Mouse (Mus musculus) embryo, embryonic 10.5 days (tissue): ENCODE measurements around the gene Wnk2.

Experiments used
- DNase-seq: peaks from one replicate; pipeline ENCODE4 v3.0.0-alpha.2; 2015; ENCODE audit warnings: low spot score

Gene Wnk2

GRCm38 (mm10) chr13:49178839-49179585, 31.2 kb upstream of the Wnk2 start:
- DNase-seq, result no peak

DNA sequence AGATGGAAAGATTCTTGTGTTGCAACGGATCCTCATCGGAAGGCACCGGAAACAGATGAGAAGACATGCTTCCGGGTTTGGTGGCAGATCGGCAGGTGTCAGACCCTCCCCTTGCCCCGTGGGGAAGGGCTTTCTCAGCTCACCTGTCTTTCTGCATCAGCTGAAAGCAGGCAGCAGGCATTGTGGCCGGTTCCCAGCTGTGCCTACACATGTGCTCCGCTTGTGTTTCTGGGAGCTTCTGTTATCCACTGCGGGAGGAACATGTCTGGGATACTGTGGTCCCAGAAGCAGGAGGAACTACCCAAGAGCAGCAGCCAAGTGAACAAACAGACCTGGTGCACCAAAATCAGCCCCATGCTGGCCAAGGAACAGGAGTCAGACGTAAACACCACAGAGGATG, 27.7 kb upstream of the Wnk2 start:
- no peak for DNase-seq

GRCm38 (mm10) chr13:49172971-49173596, 25.3 kb upstream of the Wnk2 start:
- peak; percentile 93 for DNase-seq

DNA sequence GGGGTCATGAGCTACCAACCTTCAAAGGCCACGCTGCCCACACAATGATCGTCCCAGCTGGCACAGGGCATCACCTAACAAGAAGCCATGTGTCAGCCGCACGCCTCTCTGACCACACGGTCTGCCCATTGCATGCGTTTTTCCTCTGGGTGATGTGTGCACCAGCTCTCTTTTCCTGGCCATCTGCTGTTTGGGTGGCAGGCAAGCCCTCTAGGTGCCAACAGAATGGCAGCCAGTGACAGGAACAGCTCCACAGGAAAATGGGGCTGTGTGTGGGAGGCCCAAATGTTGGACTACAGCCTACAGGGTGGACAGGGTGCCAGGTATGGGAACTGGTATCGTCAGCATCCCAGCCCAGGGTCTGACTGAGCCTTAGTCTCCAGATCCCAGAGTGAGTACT, 24.5 kb upstream of the Wnk2 start:
- no peak for DNase-seq

- no peak for DNase-seq
These were observed 23.9 kb upstream of the Wnk2 start for GRCm38 (mm10) chr13:49171729-49172128.

DNA sequence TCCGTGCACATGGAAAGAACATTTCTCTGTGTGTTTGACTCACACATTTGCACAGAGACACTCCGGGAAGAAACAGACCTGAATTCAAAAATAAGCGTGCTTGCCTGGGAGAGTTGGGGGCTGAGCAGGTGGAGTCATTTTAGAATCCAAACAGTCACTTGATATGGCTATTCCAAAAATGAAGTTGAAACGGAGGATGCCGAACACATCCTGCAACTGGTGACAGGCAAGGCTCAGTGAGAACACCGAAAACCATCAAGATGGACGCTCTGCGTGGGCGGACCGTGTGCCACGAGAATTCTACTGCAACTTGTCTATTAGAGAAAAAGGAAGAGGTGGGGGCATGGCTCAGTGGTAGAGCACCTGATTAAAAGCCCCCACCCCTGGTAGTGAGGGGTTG, 22.8 kb upstream of the Wnk2 start:
- DNase-seq, result no peak

DNA sequence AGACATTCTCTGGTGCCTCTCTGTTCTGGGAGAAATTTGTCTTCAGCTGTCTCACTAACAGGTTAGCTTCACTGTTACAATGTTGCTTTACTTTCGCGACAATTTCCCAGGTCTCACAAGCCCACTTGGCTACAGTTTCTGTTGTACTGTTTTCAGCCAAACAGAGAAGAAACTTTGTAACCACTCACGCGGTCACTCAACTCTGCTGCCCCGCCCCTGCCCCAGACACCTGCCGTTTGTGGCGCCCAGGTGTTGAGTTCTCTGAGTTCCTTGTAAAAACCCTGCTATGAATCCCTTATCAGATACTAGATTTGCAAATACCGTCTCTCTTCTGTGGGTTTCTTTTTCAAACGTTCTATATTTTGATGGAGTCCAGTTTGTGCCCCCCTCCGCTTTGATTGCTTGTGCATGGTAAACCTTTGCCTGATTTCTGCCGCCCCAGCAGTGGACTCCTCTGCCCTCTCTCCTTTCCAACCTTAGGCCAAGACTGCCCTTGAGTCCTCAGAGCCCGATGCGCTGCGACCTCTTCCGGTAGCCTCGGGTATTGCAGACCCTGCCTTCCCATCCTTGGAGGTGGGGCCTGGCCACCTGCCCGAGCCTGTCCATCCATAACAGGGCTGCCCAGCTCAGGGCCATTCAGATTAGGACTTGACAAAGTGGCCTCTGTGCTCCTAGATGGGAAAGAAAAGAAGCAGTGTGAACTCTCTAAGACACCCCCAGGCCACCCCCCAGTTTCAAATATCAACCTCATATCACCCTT, 21.8 kb upstream of the Wnk2 start:
- peak; percentile 90 for DNase-seq

- DNase-seq, result no peak
These were observed 19.3 kb upstream of the Wnk2 start for GRCm38 (mm10) chr13:49167081-49167480.

GRCm38 (mm10) chr13:49163645-49164044, 15.8 kb upstream of the Wnk2 start:
- no peak for DNase-seq

DNA sequence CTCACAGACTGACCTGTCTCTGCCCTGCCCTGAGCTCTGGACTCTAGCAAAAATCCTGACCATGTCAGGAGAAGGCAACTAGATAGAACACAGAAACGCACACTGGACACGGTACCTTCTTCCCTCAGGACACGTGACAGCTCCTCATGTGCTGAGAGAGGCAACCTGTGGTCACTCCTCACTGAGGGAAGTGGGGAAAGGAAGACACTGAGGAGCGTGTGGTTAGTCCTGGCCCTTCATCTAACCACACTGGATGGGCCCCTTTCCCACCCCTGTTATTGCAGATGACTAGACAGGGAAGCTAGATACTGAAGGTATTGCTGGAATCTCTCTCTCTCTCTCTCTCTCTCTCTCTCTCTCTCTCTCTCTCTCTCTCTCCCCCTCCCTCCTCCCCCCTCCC, 14.9 kb upstream of the Wnk2 start:
- no peak for DNase-seq

DNA sequence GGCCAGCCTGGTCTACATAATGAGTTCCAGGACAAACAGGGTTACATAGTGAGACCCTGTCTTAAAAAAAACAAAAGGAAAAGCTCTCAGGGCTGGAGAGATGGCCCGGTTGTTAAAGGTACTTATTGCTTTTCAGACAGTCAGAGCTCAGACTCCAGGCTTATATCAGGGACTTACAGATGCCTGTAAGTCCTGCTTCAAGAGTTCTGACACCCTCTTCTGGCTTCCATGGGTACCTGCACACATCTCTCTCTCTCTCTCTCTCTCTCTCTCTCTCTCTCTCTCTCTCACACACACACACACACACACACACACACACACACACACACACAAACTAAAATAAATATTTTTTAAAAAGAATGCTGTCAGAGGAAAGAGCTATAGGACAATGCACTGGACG, 13.4 kb upstream of the Wnk2 start:
- no peak for DNase-seq

DNA sequence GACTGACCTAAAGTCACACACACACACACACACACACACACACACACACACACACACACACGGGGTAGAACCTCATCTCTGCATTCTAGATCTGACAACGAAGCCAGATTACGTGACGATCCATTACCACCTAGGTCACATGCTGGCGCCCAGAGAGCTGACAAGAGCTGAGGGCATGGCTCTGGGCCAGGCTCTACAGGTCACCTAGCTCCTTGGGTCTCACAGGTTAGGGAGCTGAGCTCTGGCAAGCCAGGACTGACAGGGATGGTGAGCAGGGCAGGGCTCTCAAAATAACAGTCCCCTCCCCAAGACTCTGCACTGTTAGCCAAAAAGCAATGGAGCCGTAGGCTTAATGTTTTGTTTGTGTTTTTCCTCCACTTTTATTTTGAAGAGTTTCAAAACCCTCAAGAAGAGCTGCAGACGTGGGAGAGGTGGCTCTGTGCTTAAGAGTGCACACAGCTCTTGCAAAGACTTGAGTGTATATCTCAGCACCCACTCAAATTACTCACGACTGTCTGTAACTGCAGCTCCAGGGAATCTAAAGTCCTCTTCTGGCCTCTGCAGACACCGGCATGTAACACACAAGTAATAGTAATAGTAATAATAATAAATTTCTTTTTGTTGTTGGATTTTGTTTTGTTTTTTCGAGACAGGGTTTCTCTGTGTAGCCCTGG, 10.4 kb upstream of the Wnk2 start:
- DNase-seq, result no peak

- DNase-seq, result no peak
These were observed 8.8 kb upstream of the Wnk2 start for GRCm38 (mm10) chr13:49156645-49157044.

- DNase-seq, result no peak
These were observed 6.8 kb upstream of the Wnk2 start for GRCm38 (mm10) chr13:49154621-49155020.

- DNase-seq, result no peak
These were observed 6.2 kb upstream of the Wnk2 start for GRCm38 (mm10) chr13:49154028-49154427.

- DNase-seq, result no peak
These were observed 873 bp upstream of the Wnk2 start for GRCm38 (mm10) chr13:49148687-49149086.

GRCm38 (mm10) chr13:49147007-49147857, 582 bp downstream of the Wnk2 start:
- peak; percentile 72 for DNase-seq

DNA sequence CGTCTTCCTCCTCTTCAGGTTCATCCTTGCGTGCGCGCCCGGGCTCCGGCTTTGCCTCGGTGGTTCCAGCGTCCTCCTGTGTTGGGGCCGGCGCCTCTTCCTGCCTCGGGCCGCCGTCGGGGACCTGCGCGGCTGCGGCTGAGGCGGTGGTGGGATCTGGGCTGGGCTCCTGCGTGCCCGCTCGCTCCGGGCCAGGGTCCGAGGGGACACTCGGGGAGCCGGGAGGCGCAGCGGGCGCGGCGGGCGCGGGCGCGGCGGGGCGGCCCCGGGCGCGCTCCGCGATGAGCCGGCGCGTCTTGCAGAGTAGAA, 1.2 kb downstream of the Wnk2 start:
- peak; percentile 33 for DNase-seq

DNA sequence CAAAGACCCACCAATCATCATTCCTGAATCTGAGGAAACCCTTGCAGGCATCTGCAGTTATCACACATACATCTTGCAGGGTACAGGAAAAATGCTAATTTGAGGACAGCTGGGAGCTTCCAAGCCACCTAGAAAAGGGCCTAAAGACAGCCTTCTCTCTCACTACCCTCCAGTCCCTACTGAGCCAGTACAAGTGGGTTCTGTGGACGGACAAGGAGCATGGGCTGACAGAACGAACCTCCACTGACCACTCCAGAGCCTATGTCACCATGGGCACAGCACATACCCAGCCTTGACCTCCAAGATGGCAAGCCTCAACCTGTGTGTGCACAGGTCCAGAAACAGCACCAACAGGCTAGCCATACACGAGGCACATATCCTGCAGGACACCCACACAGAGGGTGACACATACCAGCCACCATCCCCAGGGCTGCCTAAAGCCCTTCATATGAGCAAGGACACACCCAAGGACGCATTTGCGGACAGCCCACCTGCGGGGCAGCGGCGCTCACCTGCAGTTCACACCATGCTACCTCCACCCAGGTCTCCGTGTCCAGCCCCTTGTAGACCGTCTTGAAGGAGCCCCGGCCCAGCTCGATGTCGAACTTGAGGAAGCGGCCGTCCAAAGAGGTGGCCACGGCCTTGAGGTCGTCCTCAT, 1.6 kb downstream of the Wnk2 start:
- DNase-seq, result no peak

DNA sequence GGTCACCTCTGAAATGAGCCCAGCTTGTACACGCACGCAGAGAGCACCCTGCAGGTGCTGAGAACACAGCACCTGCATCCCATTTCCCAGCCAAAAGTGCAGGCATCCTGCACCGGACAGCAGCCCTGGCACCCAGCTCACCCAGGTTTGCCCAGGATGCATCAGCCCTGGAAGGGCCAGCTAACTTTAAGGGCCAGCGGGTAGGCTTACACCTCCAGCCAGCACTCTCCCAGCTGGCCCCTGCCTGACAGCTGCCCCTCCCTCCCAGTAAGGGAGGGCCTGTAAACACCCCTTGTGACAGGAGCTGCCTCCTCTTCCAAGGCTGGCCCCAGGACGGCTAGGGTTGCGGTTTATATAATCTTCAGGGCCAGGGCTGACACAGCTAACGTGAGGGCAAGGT, 2.4 kb downstream of the Wnk2 start:
- no peak for DNase-seq

DNA sequence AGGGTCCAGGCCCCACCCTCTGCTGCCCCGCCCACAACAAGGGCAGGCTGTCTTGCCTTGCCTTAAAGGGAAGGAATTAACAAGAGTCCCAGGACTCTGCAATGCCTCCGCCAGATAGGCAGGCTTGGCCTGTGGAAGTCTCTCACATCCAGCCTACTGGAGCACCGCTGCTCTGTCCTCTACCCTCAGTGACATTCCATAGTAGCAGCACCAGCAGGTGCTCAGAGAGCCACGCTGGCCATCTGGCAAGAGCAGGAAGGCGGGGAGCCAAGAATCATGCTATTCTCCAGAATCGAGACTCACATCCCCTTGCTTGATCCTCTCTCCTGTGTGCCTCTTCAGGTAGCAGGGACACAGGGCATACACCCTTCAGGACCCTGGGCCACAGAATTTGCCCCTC, 3.4 kb downstream of the Wnk2 start:
- DNase-seq, result no peak
